Mouse (Mus musculus): ENCODE data around the gene Tmed4. TPM values are rescaled to one million over a fixed set of nuclear protein-coding genes. Genes with fewer than 3 reads are reported as not detected.

Gene Tmed4
- polyA plus RNA-seq, 1 experiment from 2014 or later: 87.9 TPM

GRCm38 (mm10) chr11:6224541-6225229 is 50.0 kb downstream of the Tmed4 start:
- 76% methylated on average over 14 of the region's 14 CpGs for WGBS
- Histone ChIP-seq H3K9me3 (replicated peaks) (no peaks in the 10 kb centered on the region), H3K36me3 (no peaks in the 10 kb centered on the region), H3K4me1 (replicated peaks) (no peaks in the 10 kb centered on the region), H3K27me3 (replicated peaks) (peaks cover 18% of the 10 kb centered on the region), H3K9ac (no peak overlapping the region), H3K4me2 (no peak overlapping the region), H3K27ac (ENCODE audit: poor library complexity, severe bottlenecking) (no peak overlapping the region), H3K4me3 (no peak overlapping the region)
- ATAC-seq (ENCODE audit: insufficient number of reproducible peaks, low FRiP score): no peak

GRCm38 (mm10) chr11:6222187-6222586 is 52.5 kb downstream of the Tmed4 start:
- Histone ChIP-seq H3K4me2 (no peak overlapping the region), H3K4me1 (replicated peaks) (peaks cover 3% of the 10 kb centered on the region; the same call in 1 of the 2 replicates), H3K4me3 (no peak overlapping the region), H3K36me3 (no peaks in the 10 kb centered on the region), H3K27me3 (replicated peaks) (peaks cover 13% of the 10 kb centered on the region), H3K9ac (no peak overlapping the region), H3K27ac (ENCODE audit: poor library complexity, severe bottlenecking) (no peak overlapping the region), H3K9me3 (replicated peaks) (no peaks in the 10 kb centered on the region)
- 90% methylated on average over 10 of the region's 10 CpGs for WGBS
- ATAC-seq (ENCODE audit: insufficient number of reproducible peaks, low FRiP score): no peak

Other genes with a start within 250 kb of the Tmed4 start
- 2.2 and 2.5 TPM in 2 replicates for gene Camk2b, start 208.5 kb downstream of the Tmed4 start, polyA plus RNA-seq (2016; fragmentation: Nextera tagmentation; extraction: Ambion mirVana)
- gene A730071L15Rik, start 74.8 kb downstream of the Tmed4 start, polyA plus RNA-seq (2016; fragmentation: Nextera tagmentation; extraction: Ambion mirVana): 0.54 TPM in 1 of 2 replicates, not detected in the other
- 35.5 and 36.7 TPM in 2 replicates for gene Nudcd3, start 74.5 kb downstream of the Tmed4 start, polyA plus RNA-seq (2016; fragmentation: Nextera tagmentation; extraction: Ambion mirVana)
- 0.05 TPM in 1 of 2 replicates, not detected in the other for gene Npc1l1, start 44.7 kb downstream of the Tmed4 start, polyA plus RNA-seq (2016; fragmentation: Nextera tagmentation; extraction: Ambion mirVana)
- 64.2 and 67.1 TPM in 2 replicates for gene Ddx56, start 7.1 kb downstream of the Tmed4 start, polyA plus RNA-seq (2016; fragmentation: Nextera tagmentation; extraction: Ambion mirVana)
- gene Ogdh, start 16.8 kb upstream of the Tmed4 start, polyA plus RNA-seq (2016; fragmentation: Nextera tagmentation; extraction: Ambion mirVana): 284 and 289 TPM in 2 replicates
- 7.0 and 7.5 TPM in 2 replicates for gene Zmiz2, start 114.2 kb upstream of the Tmed4 start, polyA plus RNA-seq (2016; fragmentation: Nextera tagmentation; extraction: Ambion mirVana)
- 4,539 and 4,606 TPM in 2 replicates for gene Ppia, start 140.6 kb upstream of the Tmed4 start, polyA plus RNA-seq (2016; fragmentation: Nextera tagmentation; extraction: Ambion mirVana)
- 306 TPM in 2 replicates for gene H2afv, start 169.6 kb upstream of the Tmed4 start, polyA plus RNA-seq (2016; fragmentation: Nextera tagmentation; extraction: Ambion mirVana)
- gene Purb, start 201.0 kb upstream of the Tmed4 start, polyA plus RNA-seq (2016; fragmentation: Nextera tagmentation; extraction: Ambion mirVana): 29.8 and 32.6 TPM in 2 replicates
- gene Myo1g, start 246.1 kb upstream of the Tmed4 start, polyA plus RNA-seq (2016; fragmentation: Nextera tagmentation; extraction: Ambion mirVana): 0.23 and 0.60 TPM in 2 replicates

Data from heart, embryonic 12.5 days (tissue).